Comparison of ENCODE assay signal across 8 mouse cellular contexts in genomic region chr13:12680954-12681571, GRCm38 (mm10).
DNase-seq lines count a peak whose midpoint lies in the region; ATAC-seq and TF ChIP-seq lines count a peak whose summit lies in the region.
"Not testable (repeated sequence)": the region's sequence is repeated elsewhere in the genome, so short reads cannot be mapped to it uniquely, and the experiment has no call there.

No protein-coding gene starts in this region.

- H3K4me3 ChIP-seq in embryonic facial prominence, embryonic 13.5 days; forebrain, embryonic 16.5 days (replicated peaks; ENCODE audit: low read length); hindbrain, embryonic 11.5 days (ENCODE audit: low read depth, low read length); hindbrain, postnatal 0 days (ENCODE audit: low read length); kidney, embryonic 15.5 days (replicated peaks); limb, embryonic 14.5 days (replicated peaks; ENCODE audit: low read length); midbrain, embryonic 12.5 days; neural tube, embryonic 11.5 days (ENCODE audit: low read depth, low read length): not testable (repeated sequence)

- not testable (repeated sequence) for H3K4me1 ChIP-seq in embryonic facial prominence, embryonic 13.5 days; forebrain, embryonic 16.5 days (replicated peaks; ENCODE audit: control insufficient read depth, insufficient read depth, low read length); hindbrain, embryonic 11.5 days (replicated peaks; ENCODE audit: control insufficient read depth, insufficient read depth, low read length); hindbrain, postnatal 0 days (ENCODE audit: insufficient read depth, low read length); kidney, embryonic 15.5 days; limb, embryonic 14.5 days (ENCODE audit: control insufficient read depth, insufficient read depth, low read length); midbrain, embryonic 12.5 days; neural tube, embryonic 11.5 days (ENCODE audit: control insufficient read depth, insufficient read depth, low read length)

- not testable (repeated sequence) for H3K36me3 ChIP-seq in embryonic facial prominence, embryonic 13.5 days; forebrain, embryonic 16.5 days (ENCODE audit: control insufficient read depth, insufficient read depth); hindbrain, embryonic 11.5 days (ENCODE audit: control insufficient read depth, insufficient read depth, low read length); hindbrain, postnatal 0 days (ENCODE audit: insufficient read depth, low read length); kidney, embryonic 15.5 days; limb, embryonic 14.5 days (ENCODE audit: control insufficient read depth, insufficient read depth, low read length); midbrain, embryonic 12.5 days; neural tube, embryonic 11.5 days (ENCODE audit: control insufficient read depth, insufficient read depth, low read length)

- not testable (repeated sequence) for TF ChIP-seq CTCF in hindbrain, postnatal 0 days (IDR thresholded peaks at IDR 0.05; ENCODE audit: low read depth)

- H3K9ac ChIP-seq in embryonic facial prominence, embryonic 13.5 days; forebrain, embryonic 16.5 days (replicated peaks; ENCODE audit: low read depth, low read length); hindbrain, embryonic 11.5 days (ENCODE audit: low read depth, low read length); hindbrain, postnatal 0 days (replicated peaks; ENCODE audit: low read length); kidney, embryonic 15.5 days; limb, embryonic 14.5 days (ENCODE audit: low read depth, low read length, severe bottlenecking); midbrain, embryonic 12.5 days (replicated peaks); neural tube, embryonic 11.5 days (ENCODE audit: low read length): not testable (repeated sequence)

- not testable (repeated sequence) for H3K4me2 ChIP-seq in embryonic facial prominence, embryonic 13.5 days; forebrain, embryonic 16.5 days (ENCODE audit: low read length); hindbrain, embryonic 11.5 days (replicated peaks; ENCODE audit: low read depth, low read length); hindbrain, postnatal 0 days (ENCODE audit: low read depth, low read length); kidney, embryonic 15.5 days; limb, embryonic 14.5 days (replicated peaks; ENCODE audit: low read depth, low read length, severe bottlenecking); midbrain, embryonic 12.5 days (replicated peaks); neural tube, embryonic 11.5 days (ENCODE audit: low read depth)

- H3K9me3 ChIP-seq in embryonic facial prominence, embryonic 13.5 days; forebrain, embryonic 16.5 days (ENCODE audit: control insufficient read depth, low read length); hindbrain, embryonic 11.5 days (ENCODE audit: control insufficient read depth, low read length); hindbrain, postnatal 0 days (ENCODE audit: low read length); kidney, embryonic 15.5 days (replicated peaks); limb, embryonic 14.5 days (ENCODE audit: control insufficient read depth, low read length); midbrain, embryonic 12.5 days; neural tube, embryonic 11.5 days (ENCODE audit: control insufficient read depth, low read length): not testable (repeated sequence)

- 0 out of 2 replicates have a peak, but pooled peaks have one; percentile 37 for ATAC-seq in embryonic facial prominence, embryonic 13.5 days (ENCODE audit: insufficient number of reproducible peaks, insufficient read depth, low FRiP score, low TSS enrichment, low read depth)
- peak; percentile 40 for ATAC-seq in forebrain, embryonic 16.5 days
- peak; percentile 66 for ATAC-seq in hindbrain, embryonic 11.5 days (ENCODE audit: low FRiP score)
- peak; percentile 73 for ATAC-seq in hindbrain, postnatal 0 days
- ATAC-seq in kidney, embryonic 15.5 days (replicated peaks; ENCODE audit: low FRiP score) = peak; percentile 56; the same call in 1 of the 2 replicates
- peak; percentile 50; the same call in 1 of the 2 replicates for ATAC-seq in limb, embryonic 14.5 days (ENCODE audit: low FRiP score, low read depth)
- peak; percentile 64 for ATAC-seq in midbrain, embryonic 12.5 days (ENCODE audit: low FRiP score, low read depth)
- ATAC-seq in neural tube, embryonic 11.5 days (ENCODE audit: insufficient read depth, low FRiP score, low TSS enrichment) = peak; percentile 80

- not testable (repeated sequence) for DNase-seq in hindbrain, embryonic 11.5 days (ENCODE audit: low spot score); hindbrain, postnatal 0 days (ENCODE audit: low spot score); limb, embryonic 14.5 days (ENCODE audit: low spot score); neural tube, embryonic 11.5 days (ENCODE audit: low spot score)

- not testable (repeated sequence) for H3K27me3 ChIP-seq in embryonic facial prominence, embryonic 13.5 days; forebrain, embryonic 16.5 days (replicated peaks; ENCODE audit: control insufficient read depth, insufficient read depth, low read length); hindbrain, embryonic 11.5 days (ENCODE audit: control insufficient read depth, insufficient read depth, low read length); hindbrain, postnatal 0 days (ENCODE audit: insufficient read depth, low read length); kidney, embryonic 15.5 days; limb, embryonic 14.5 days (ENCODE audit: control insufficient read depth, insufficient read depth, low read length); midbrain, embryonic 12.5 days; neural tube, embryonic 11.5 days (ENCODE audit: control insufficient read depth, insufficient read depth, low read length)

- TF ChIP-seq POLR2A in limb, embryonic 14.5 days (IDR thresholded peaks at IDR 0.05; ENCODE audit: borderline replicate concordance, extremely low read depth, insufficient read depth, insufficient read length) = not testable (repeated sequence)

- not testable (repeated sequence) for H3K27ac ChIP-seq in embryonic facial prominence, embryonic 13.5 days; forebrain, embryonic 16.5 days (ENCODE audit: low read length); hindbrain, embryonic 11.5 days (ENCODE audit: low read depth, low read length); hindbrain, postnatal 0 days; kidney, embryonic 15.5 days; limb, embryonic 14.5 days (replicated peaks; ENCODE audit: low read depth, low read length); midbrain, embryonic 12.5 days (replicated peaks); neural tube, embryonic 11.5 days (ENCODE audit: low read depth, low read length)

- 65% methylated on average over 5 of the region's 6 CpGs for WGBS in embryonic facial prominence, embryonic 13.5 days
- 82% methylated on average over 3 of the region's 6 CpGs for WGBS in forebrain, embryonic 16.5 days
- 85% methylated on average over 4 of the region's 6 CpGs for WGBS in hindbrain, embryonic 11.5 days
- 89% methylated on average over 4 of the region's 6 CpGs for WGBS in hindbrain, postnatal 0 days
- WGBS in kidney, embryonic 15.5 days = 79% methylated on average over 4 of the region's 6 CpGs
- WGBS in limb, embryonic 14.5 days = 84% methylated on average over 3 of the region's 6 CpGs
- 84% methylated on average over 6 of the region's 6 CpGs for WGBS in midbrain, embryonic 12.5 days
- WGBS in neural tube, embryonic 11.5 days = 87% methylated on average over 4 of the region's 6 CpGs
